Mouse (Mus musculus) liver, embryonic 14.5 days (tissue): Measurements from ENCODE around the gene Mtmr10.

Experiments used
- CTCF ChIP-seq: IDR thresholded peaks from 2 replicates; pipeline ENCODE4 v1.5.1; 2016; ENCODE audit warnings: antibody characterized with exemption, low read depth, control low read depth
- EP300 ChIP-seq: IDR thresholded peaks from 2 replicates; pipeline ENCODE4 v1.6.1; 2016; ENCODE audit warnings: antibody characterized with exemption, low read depth

DNA sequence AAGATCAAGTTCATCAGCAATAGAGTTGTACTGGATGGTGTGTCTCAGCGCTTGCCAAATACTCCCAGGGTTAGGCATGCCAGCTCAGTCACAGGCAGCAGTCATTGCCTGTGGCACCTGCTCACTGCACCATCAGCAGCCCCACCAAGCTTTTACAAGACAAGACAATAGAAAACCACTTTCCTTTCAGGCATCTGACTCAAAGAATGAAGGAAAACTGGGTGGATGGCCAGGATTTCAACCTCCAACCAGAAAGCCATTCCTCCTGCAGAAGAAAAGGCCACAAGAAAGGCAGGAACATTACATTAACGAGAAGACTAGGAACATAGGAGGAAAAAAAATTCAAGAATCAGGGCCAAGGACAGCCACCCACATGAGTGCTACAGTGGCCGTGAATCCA lies 33.7 kb upstream of the Mtmr10 start:
- TF ChIP-seq CTCF, result no peak
- no peak for TF ChIP-seq EP300
